Mouse (Mus musculus) intestine, embryonic 14.5 days (tissue): Measurements from ENCODE around the gene Agbl4. TPM values are rescaled to one million over a fixed set of nuclear protein-coding genes. Genes with fewer than 3 reads are reported as not detected.

Source experiments
- ATAC-seq: fragments of 200-750 bp; cut with Nextera tagmentation; replicated peaks from 2 replicates; pipeline ENCODE4 v1.8.0; 2017; ENCODE audit warnings: low read depth, moderate number of reproducible peaks, moderate TSS enrichment, moderate library complexity; ENCODE audit not compliant: low FRiP score, low TSS enrichment
- DNase-seq: peaks from one replicate; pipeline ENCODE4 v3.0.0-alpha.2; 2018; ENCODE audit warnings: low spot score
- H3K27ac ChIP-seq: fragments of 300-500 bp; sonication (generic); 2 replicates; pipeline ENCODE4 v1.5.1; 2014; ENCODE audit warnings: low read depth, mild to moderate bottlenecking, control low read depth
- H3K27me3 ChIP-seq: fragments of 300-500 bp; sonication (generic); replicated peaks from 2 replicates; pipeline ENCODE4 v1.6.1; 2014; ENCODE audit warnings: low read length, control low read depth; ENCODE audit not compliant: control insufficient read depth, insufficient read depth
- H3K36me3 ChIP-seq: fragments of 300-500 bp; sonication (generic); 2 replicates; pipeline ENCODE4 v1.6.1; 2014; ENCODE audit warnings: low read length, control low read depth; ENCODE audit not compliant: control insufficient read depth, insufficient read depth
- H3K4me1 ChIP-seq: fragments of 300-500 bp; sonication (generic); replicated peaks from 2 replicates; pipeline ENCODE4 v1.6.1; 2014; ENCODE audit warnings: low read length, control low read depth, mixed read lengths; ENCODE audit not compliant: control insufficient read depth, insufficient read depth
- H3K4me2 ChIP-seq: fragments of 300-500 bp; sonication (generic); 2 replicates; pipeline ENCODE4 v1.6.1; 2014; ENCODE audit warnings: low read length
- H3K4me3 ChIP-seq: fragments of 300-500 bp; sonication (generic); 2 replicates; pipeline ENCODE4 v1.5.1; 2014; ENCODE audit warnings: low read depth, low read length, control low read depth, mixed read lengths
- H3K9ac ChIP-seq: fragments of 300-500 bp; sonication (generic); 2 replicates; pipeline ENCODE4 v1.6.1; 2014; ENCODE audit warnings: mild to moderate bottlenecking, low read length
- H3K9me3 ChIP-seq: fragments of 300-500 bp; sonication (generic); 2 replicates; pipeline ENCODE4 v1.6.1; 2016; ENCODE audit warnings: low read length, control low read depth; ENCODE audit not compliant: control insufficient read depth
- WGBS: fragments of 180-500 bp; shearing (Covaris S2); extraction: QIAGEN DNeasy Blood & Tissue Kit; methylation state at CpG from one replicate; pipeline ENCODE4 v1.1.7; 2014; 5-methylcytosine and 5-hydroxymethylcytosine counted together
- polyA plus RNA-seq: library from polyadenylated mRNA; unstranded; fragments of >200 nt; fragmentation: Nextera tagmentation; extraction: Ambion mirVana; gene quantifications from 2 replicates; pipeline ENCODE4 v1.2.1, GENCODE M21; 2014

Gene Agbl4
- polyA plus RNA-seq, 1 experiment from 2014 or later: 0.39 TPM

DNA sequence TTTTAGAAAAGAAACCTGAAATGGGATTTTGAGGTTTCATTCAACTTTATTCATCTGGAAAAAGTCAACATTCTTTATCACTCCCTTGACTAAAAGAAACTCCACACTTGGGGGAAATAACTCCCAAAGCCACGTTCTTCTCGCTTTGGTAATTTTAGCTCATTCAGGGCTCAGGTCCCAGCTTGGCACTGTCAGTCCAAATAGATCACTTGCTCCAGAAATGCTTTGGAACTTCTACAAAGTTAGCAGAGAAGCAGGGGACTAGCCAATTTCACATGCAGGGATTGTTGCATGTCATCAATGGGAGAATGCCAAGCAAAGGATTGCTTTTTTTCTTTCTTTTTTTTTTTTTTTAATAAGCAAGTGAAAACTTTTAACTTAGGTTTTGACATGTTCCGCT lies 1022.6 kb downstream of the Agbl4 start:
- Histone ChIP-seq H3K9me3 (no peaks in the 10 kb centered on the region), H3K27me3 (no peaks in the 10 kb centered on the region), H3K4me1 (0 out of 2 replicates have a peak, but pooled peaks cover 6% of the 10 kb centered on the region), H3K27ac (no peak overlapping the region), H3K36me3 (peaks cover 27% of the 10 kb centered on the region), H3K9ac (no peak overlapping the region), H3K4me2 (no peak overlapping the region), H3K4me3 (no peak overlapping the region)
- ATAC-seq (no peak), DNase-seq (no peak)
- 85% methylated on average over 3 of the region's 3 CpGs for WGBS

GRCm38 (mm10) chr4:111420955-111421354 lies 1023.5 kb downstream of the Agbl4 start:
- 89% methylated on average over 4 of the region's 4 CpGs for WGBS

GRCm38 (mm10) chr4:111421785-111422184 lies 1024.3 kb downstream of the Agbl4 start:
- Histone ChIP-seq H3K9me3 (no peaks in the 10 kb centered on the region), H3K4me1 (0 out of 2 replicates have a peak, but pooled peaks cover 4% of the 10 kb centered on the region), H3K4me2 (no peak overlapping the region), H3K27me3 (no peaks in the 10 kb centered on the region), H3K27ac (no peak overlapping the region), H3K36me3 (peaks cover 28% of the 10 kb centered on the region), H3K4me3 (no peak overlapping the region), H3K9ac (no peak overlapping the region)
- no peak for DNase-seq
- WGBS: 83% methylated on average over 6 of the region's 6 CpGs
- no peak for ATAC-seq

More at GRCm38 (mm10) chr4:111420955-111421354, 1023.5 kb downstream of the Agbl4 start:
- DNase-seq (no peak), ATAC-seq (no peak)
- Histone ChIP-seq H3K27ac (no peak overlapping the region), H3K9me3 (no peaks in the 10 kb centered on the region), H3K4me2 (no peak overlapping the region), H3K36me3 (peaks cover 28% of the 10 kb centered on the region), H3K9ac (no peak overlapping the region), H3K4me1 (0 out of 2 replicates have a peak, but pooled peaks cover 6% of the 10 kb centered on the region), H3K4me3 (no peak overlapping the region), H3K27me3 (no peaks in the 10 kb centered on the region)

- Histone ChIP-seq H3K4me2 (no peak overlapping the region), H3K27ac (no peak overlapping the region), H3K27me3 (no peaks in the 10 kb centered on the region), H3K9ac (no peak overlapping the region), H3K36me3 (peaks cover 14% of the 10 kb centered on the region; the same call in 1 of the 2 replicates), H3K4me1 (no peaks in the 10 kb centered on the region), H3K9me3 (no peaks in the 10 kb centered on the region), H3K4me3 (no peak overlapping the region)
- ATAC-seq (no peak), DNase-seq (no peak)
- 93% methylated on average over 1 of the region's 1 CpGs for WGBS
Observed at GRCm38 (mm10) chr4:111424371-111424950, 1027.0 kb downstream of the Agbl4 start.

DNA sequence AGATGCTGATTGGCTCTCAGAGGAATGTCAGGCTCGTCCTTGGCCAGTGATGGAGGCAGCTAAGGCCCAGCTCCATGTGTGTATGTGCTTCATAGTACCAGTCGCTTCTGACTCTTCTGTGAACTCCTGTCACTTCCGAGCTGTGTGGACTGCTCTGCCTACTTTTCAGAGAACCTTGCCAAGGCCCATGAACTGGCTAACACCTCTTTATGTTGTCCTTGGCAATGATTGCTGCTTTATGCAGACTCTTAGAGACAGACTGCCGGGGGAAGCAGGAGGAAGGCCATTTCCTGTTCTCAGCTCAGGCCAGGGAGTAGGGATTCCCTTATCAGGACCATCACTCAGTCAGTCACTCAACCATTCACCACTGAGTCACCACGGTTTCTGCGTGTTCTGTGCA lies 1027.7 kb downstream of the Agbl4 start:
- no peak overlapping the region for H3K4me2 ChIP-seq
- DNase-seq (no peak), ATAC-seq (no peak)
- H3K36me3 ChIP-seq: peaks cover 7% of the 10 kb centered on the region; the same call in 1 of the 2 replicates
- H3K27me3 ChIP-seq: no peaks in the 10 kb centered on the region
- H3K4me3 ChIP-seq: no peak overlapping the region
- no peak overlapping the region for H3K9ac ChIP-seq
- WGBS: 61% methylated on average over 6 of the region's 6 CpGs
- H3K27ac ChIP-seq: no peak overlapping the region
- no peaks in the 10 kb centered on the region for H3K4me1 ChIP-seq
- no peaks in the 10 kb centered on the region for H3K9me3 ChIP-seq

GRCm38 (mm10) chr4:111431186-111431585 lies 1033.7 kb downstream of the Agbl4 start:
- ATAC-seq (no peak), DNase-seq (no peak)
- Histone ChIP-seq H3K27ac (no peak overlapping the region), H3K27me3 (no peaks in the 10 kb centered on the region), H3K9ac (no peak overlapping the region), H3K9me3 (no peaks in the 10 kb centered on the region), H3K36me3 (peaks cover 51% of the 10 kb centered on the region), H3K4me2 (no peak overlapping the region), H3K4me1 (no peaks in the 10 kb centered on the region), H3K4me3 (no peak overlapping the region)
- WGBS: 83% methylated on average over 2 of the region's 2 CpGs

GRCm38 (mm10) chr4:111432013-111432412 lies 1034.6 kb downstream of the Agbl4 start:
- DNase-seq (no peak), ATAC-seq (no peak)
- Histone ChIP-seq H3K9ac (no peak overlapping the region), H3K4me1 (no peaks in the 10 kb centered on the region), H3K4me3 (no peak overlapping the region), H3K27ac (no peak overlapping the region), H3K9me3 (no peaks in the 10 kb centered on the region), H3K36me3 (peaks cover 59% of the 10 kb centered on the region), H3K4me2 (no peak overlapping the region), H3K27me3 (no peaks in the 10 kb centered on the region)
- 65% methylated on average over 5 of the region's 5 CpGs for WGBS

DNA sequence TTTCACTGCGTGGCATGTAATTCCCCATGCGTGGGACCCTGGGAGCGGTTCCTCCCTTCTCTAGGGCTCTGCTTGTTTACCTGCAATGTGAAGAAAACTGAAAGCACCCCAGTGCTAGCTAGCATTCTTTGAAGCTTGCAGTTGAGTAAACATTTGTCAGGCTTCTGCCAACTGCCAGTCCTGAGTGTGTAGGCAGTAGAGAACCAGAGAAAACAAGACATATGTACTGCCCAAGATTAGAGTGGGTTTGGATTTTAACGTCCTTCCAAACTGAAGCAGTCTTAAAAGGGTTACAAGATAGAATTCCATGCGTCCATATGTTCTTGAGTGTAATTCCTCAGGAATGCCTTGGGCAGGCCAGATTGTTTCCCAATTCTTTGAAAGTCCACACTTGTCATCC lies 1035.0 kb downstream of the Agbl4 start:
- Histone ChIP-seq H3K4me2 (no peak overlapping the region), H3K27ac (no peak overlapping the region), H3K27me3 (no peaks in the 10 kb centered on the region), H3K4me1 (no peaks in the 10 kb centered on the region), H3K9ac (no peak overlapping the region), H3K4me3 (no peak overlapping the region), H3K9me3 (no peaks in the 10 kb centered on the region), H3K36me3 (peaks cover 61% of the 10 kb centered on the region)
- 69% methylated on average over 5 of the region's 5 CpGs for WGBS
- ATAC-seq: no peak
- DNase-seq: no peak

DNA sequence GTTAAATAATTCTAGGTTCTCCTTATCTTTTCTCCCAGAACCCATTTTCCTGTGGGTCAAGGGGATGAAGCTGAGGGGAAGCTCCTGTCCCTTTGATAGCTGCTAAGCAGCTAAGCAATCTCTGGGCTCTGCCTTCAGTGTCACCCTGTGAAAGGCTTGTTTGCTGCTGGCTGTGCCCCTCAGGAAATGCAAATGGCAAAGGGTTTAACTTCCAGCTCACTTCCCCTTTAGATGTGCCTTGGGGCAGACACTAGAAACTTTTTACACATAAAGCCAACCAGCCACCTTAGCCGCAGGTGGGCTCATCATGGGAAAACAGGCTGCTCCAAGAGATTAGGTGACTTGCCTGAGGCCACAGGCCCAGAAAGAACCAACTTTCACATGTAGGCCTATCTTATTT lies 1044.2 kb downstream of the Agbl4 start:
- H3K27me3 ChIP-seq: no peaks in the 10 kb centered on the region
- H3K4me2 ChIP-seq: no peak overlapping the region
- H3K36me3 ChIP-seq: peaks cover 10% of the 10 kb centered on the region; the same call in 1 of the 2 replicates
- no peaks in the 10 kb centered on the region for H3K4me1 ChIP-seq
- DNase-seq: no peak
- no peak overlapping the region for H3K27ac ChIP-seq
- H3K9ac ChIP-seq: no peak overlapping the region
- 95% methylated on average over 1 of the region's 1 CpGs for WGBS
- no peaks in the 10 kb centered on the region for H3K9me3 ChIP-seq
- no peak for ATAC-seq
- no peak overlapping the region for H3K4me3 ChIP-seq
